Mouse (Mus musculus): ENCODE measurements at regions not wholly inside any gene's neighbourhood (a gene's known extent, or its start where the extent isn't known, plus 50 kb on each side); places are given as distances from the start of the nearest gene placed in this dataset.

GRCm38 (mm10) chr12:95119223-95119952, 572.6 kb upstream of the Flrt2 start:
- H3K27ac ChIP-seq (ENCODE audit: insufficient read depth, low read depth, low read length, poor library complexity, severe bottlenecking): no peak overlapping the region
- in situ Hi-C loops (cut with MboI; ENCODE audit: low sequenced_read_pairs in 2 of 2, unreplicated experiment in 2 of 2): no loop called here
- H3K4me3 ChIP-seq (ENCODE audit: insufficient read depth in 1 of 2, low read depth in 1 of 2, low read length in 2 of 2, poor library complexity in 1 of 2, severe bottlenecking in 1 of 2): no peak overlapping the region
- no peaks in the 10 kb centered on the region for H3K4me1 ChIP-seq (ENCODE audit: control insufficient read depth in 2 of 2, insufficient read depth in 2 of 2, low read length in 2 of 2, poor library complexity in 1 of 2)
- no peak overlapping the region for H3K9ac ChIP-seq (ENCODE audit: insufficient read depth, low read depth, low read length, poor library complexity, severe bottlenecking)
- no peaks in the 10 kb centered on the region for H3K36me3 ChIP-seq (ENCODE audit: control insufficient read depth, insufficient read depth, low read length, poor library complexity, severe bottlenecking)
- H3K9me3 ChIP-seq (ENCODE audit: control insufficient read depth, insufficient read depth, low read depth, low read length): no peaks in the 10 kb centered on the region
- DNase-seq (ENCODE audit: low read depth, low spot score): no peak
- TF ChIP-seq HCFC1 (IDR thresholded peaks at IDR 0.05; ENCODE audit: borderline replicate concordance, insufficient read depth, low read length) (no peak), ZC3H11A (IDR thresholded peaks at IDR 0.05; ENCODE audit: borderline replicate concordance, low read depth, low read length) (no peak), CHD2 (IDR thresholded peaks at IDR 0.05; ENCODE audit: low read depth, low read length) (no peak), MAFK (IDR thresholded peaks at IDR 0.05; ENCODE audit: insufficient read depth, low read depth, low read length) (no peak), ZNF384 (IDR thresholded peaks at IDR 0.05; ENCODE audit: low read depth, low read length) (no peak)

GRCm38 (mm10) chr12:95132804-95133203, 559.2 kb upstream of the Flrt2 start:
- in situ Hi-C loops (cut with MboI; ENCODE audit: low sequenced_read_pairs in 2 of 2, unreplicated experiment in 2 of 2): no loop called here
- Histone ChIP-seq H3K4me1 (ENCODE audit: control insufficient read depth in 2 of 2, insufficient read depth in 2 of 2, low read length in 2 of 2, poor library complexity in 1 of 2) (no peaks in the 10 kb centered on the region), H3K27ac (ENCODE audit: insufficient read depth, low read depth, low read length, poor library complexity, severe bottlenecking) (no peak overlapping the region), H3K4me3 (ENCODE audit: insufficient read depth in 1 of 2, low read depth in 1 of 2, low read length in 2 of 2, poor library complexity in 1 of 2, severe bottlenecking in 1 of 2) (no peak overlapping the region), H3K9ac (ENCODE audit: insufficient read depth, low read depth, low read length, poor library complexity, severe bottlenecking) (no peak overlapping the region), H3K9me3 (ENCODE audit: control insufficient read depth, insufficient read depth, low read depth, low read length) (no peaks in the 10 kb centered on the region), H3K36me3 (ENCODE audit: control insufficient read depth, insufficient read depth, low read length, poor library complexity, severe bottlenecking) (no peaks in the 10 kb centered on the region)
- TF ChIP-seq ZNF384 (IDR thresholded peaks at IDR 0.05; ENCODE audit: low read depth, low read length) (no peak), HCFC1 (IDR thresholded peaks at IDR 0.05; ENCODE audit: borderline replicate concordance, insufficient read depth, low read length) (no peak), ZC3H11A (IDR thresholded peaks at IDR 0.05; ENCODE audit: borderline replicate concordance, low read depth, low read length) (no peak), CHD2 (IDR thresholded peaks at IDR 0.05; ENCODE audit: low read depth, low read length) (no peak), MAFK (IDR thresholded peaks at IDR 0.05; ENCODE audit: insufficient read depth, low read depth, low read length) (no peak)
- no peak for DNase-seq (ENCODE audit: low read depth, low spot score)

DNA sequence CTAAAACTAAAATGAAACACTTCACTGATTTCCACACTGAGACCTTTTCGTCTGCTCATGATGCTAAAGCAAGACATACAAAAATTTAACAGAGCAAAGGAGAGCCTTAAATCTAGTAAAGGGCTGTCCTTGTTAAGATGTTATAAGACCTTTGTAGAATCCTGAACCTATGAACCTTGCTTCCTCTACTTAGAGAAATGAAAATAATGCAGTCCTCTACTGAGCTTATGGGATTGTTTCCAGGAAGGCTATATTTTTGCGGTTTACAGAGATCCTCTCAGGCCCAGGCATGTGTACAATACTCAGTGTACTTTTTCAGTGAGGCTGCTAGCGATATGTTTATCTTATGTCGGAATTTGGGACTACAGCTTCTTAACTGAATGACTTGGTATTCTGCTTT, 558.5 kb upstream of the Flrt2 start:
- TF ChIP-seq MAFK (IDR thresholded peaks at IDR 0.05; ENCODE audit: insufficient read depth, low read depth, low read length) (no peak), ZC3H11A (IDR thresholded peaks at IDR 0.05; ENCODE audit: borderline replicate concordance, low read depth, low read length) (no peak), HCFC1 (IDR thresholded peaks at IDR 0.05; ENCODE audit: borderline replicate concordance, insufficient read depth, low read length) (no peak)
- Histone ChIP-seq H3K27ac (ENCODE audit: insufficient read depth, low read depth, low read length, poor library complexity, severe bottlenecking) (no peak overlapping the region), H3K36me3 (ENCODE audit: control insufficient read depth, insufficient read depth, low read length, poor library complexity, severe bottlenecking) (no peaks in the 10 kb centered on the region), H3K4me3 (ENCODE audit: insufficient read depth in 1 of 2, low read depth in 1 of 2, low read length in 2 of 2, poor library complexity in 1 of 2, severe bottlenecking in 1 of 2) (no peak overlapping the region), H3K4me1 (ENCODE audit: control insufficient read depth in 2 of 2, insufficient read depth in 2 of 2, low read length in 2 of 2, poor library complexity in 1 of 2) (no peaks in the 10 kb centered on the region), H3K9me3 (ENCODE audit: control insufficient read depth, insufficient read depth, low read depth, low read length) (no peaks in the 10 kb centered on the region), H3K9ac (ENCODE audit: insufficient read depth, low read depth, low read length, poor library complexity, severe bottlenecking) (no peak overlapping the region)
- DNase-seq (ENCODE audit: low read depth, low spot score): no peak
- in situ Hi-C loops (cut with MboI; ENCODE audit: low sequenced_read_pairs in 2 of 2, unreplicated experiment in 2 of 2): no loop called here

DNA sequence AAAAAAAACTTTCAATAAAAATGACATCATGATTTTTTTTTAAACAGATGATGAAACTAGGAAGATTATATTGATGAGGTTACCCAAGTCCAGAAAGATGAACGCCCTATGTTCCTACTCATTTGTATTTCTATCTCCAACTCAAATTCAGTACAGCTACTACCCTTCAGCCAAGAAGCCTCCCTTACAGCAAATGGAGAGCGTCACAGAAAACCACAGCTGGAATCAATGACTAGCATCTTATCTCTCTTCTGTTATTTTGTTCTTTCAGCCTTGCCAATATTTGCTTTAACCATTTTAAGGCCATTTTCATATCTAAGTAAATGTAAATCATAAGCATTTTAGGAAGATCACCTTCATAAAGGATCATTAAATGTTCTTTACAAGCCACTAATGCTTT, 553.9 kb upstream of the Flrt2 start:
- Histone ChIP-seq H3K4me3 (ENCODE audit: insufficient read depth in 1 of 2, low read depth in 1 of 2, low read length in 2 of 2, poor library complexity in 1 of 2, severe bottlenecking in 1 of 2) (no peak overlapping the region), H3K9me3 (ENCODE audit: control insufficient read depth, insufficient read depth, low read depth, low read length) (no peaks in the 10 kb centered on the region), H3K36me3 (ENCODE audit: control insufficient read depth, insufficient read depth, low read length, poor library complexity, severe bottlenecking) (no peaks in the 10 kb centered on the region), H3K4me1 (ENCODE audit: control insufficient read depth in 2 of 2, insufficient read depth in 2 of 2, low read length in 2 of 2, poor library complexity in 1 of 2) (no peaks in the 10 kb centered on the region), H3K9ac (ENCODE audit: insufficient read depth, low read depth, low read length, poor library complexity, severe bottlenecking) (no peak overlapping the region), H3K27ac (ENCODE audit: insufficient read depth, low read depth, low read length, poor library complexity, severe bottlenecking) (no peak overlapping the region)
- no peak for DNase-seq (ENCODE audit: low read depth, low spot score)
- in situ Hi-C loops (cut with MboI; ENCODE audit: low sequenced_read_pairs in 2 of 2, unreplicated experiment in 2 of 2): no loop called here
- no peak for TF ChIP-seq CHD2 (IDR thresholded peaks at IDR 0.05; ENCODE audit: low read depth, low read length)
- no peak for TF ChIP-seq MAFK (IDR thresholded peaks at IDR 0.05; ENCODE audit: insufficient read depth, low read depth, low read length)
- no peak for TF ChIP-seq HCFC1 (IDR thresholded peaks at IDR 0.05; ENCODE audit: borderline replicate concordance, insufficient read depth, low read length)
- no peak for TF ChIP-seq ZNF384 (IDR thresholded peaks at IDR 0.05; ENCODE audit: low read depth, low read length)
- TF ChIP-seq ZC3H11A (IDR thresholded peaks at IDR 0.05; ENCODE audit: borderline replicate concordance, low read depth, low read length): no peak
